Mouse (Mus musculus): ENCODE results near the gene Unc79. TPM values are rescaled to one million over a fixed set of nuclear protein-coding genes. Genes with fewer than 3 reads are reported as not detected.

Gene Unc79
- polyA plus RNA-seq, 1 experiment from 2014 or later: 0.35 TPM

- H3K4me1 ChIP-seq: no peaks in the 10 kb centered on the region
- no peak overlapping the region for H3K27ac ChIP-seq
- H3K36me3 ChIP-seq: no peaks in the 10 kb centered on the region
- H3K27me3 ChIP-seq: no peaks in the 10 kb centered on the region
- 85% methylated on average over 7 of the region's 7 CpGs for WGBS
- H3K4me2 ChIP-seq: no peak overlapping the region
- no peaks in the 10 kb centered on the region for H3K9me3 ChIP-seq
- H3K9ac ChIP-seq: no peak overlapping the region
- no peak overlapping the region for H3K4me3 ChIP-seq
- ATAC-seq (ENCODE audit: insufficient number of reproducible peaks, insufficient read depth, low FRiP score, low TSS enrichment, low read depth): no peak
These were observed 11.6 kb downstream of the Unc79 start for GRCm38 (mm10) chr12:102960051-102960775.

- ATAC-seq (ENCODE audit: insufficient number of reproducible peaks, insufficient read depth, low FRiP score, low TSS enrichment, low read depth): no peak
- 30% methylated on average over 3 of the region's 3 CpGs for WGBS
These were observed 12.4 kb downstream of the Unc79 start for GRCm38 (mm10) chr12:102961066-102961465.

GRCm38 (mm10) chr12:102964486-102964885 is 15.8 kb downstream of the Unc79 start:
- no peak overlapping the region for H3K4me3 ChIP-seq
- 53% methylated on average over 3 of the region's 3 CpGs for WGBS
- no peak for ATAC-seq (ENCODE audit: insufficient number of reproducible peaks, insufficient read depth, low FRiP score, low TSS enrichment, low read depth)
- H3K27me3 ChIP-seq: no peaks in the 10 kb centered on the region
- H3K4me2 ChIP-seq: no peak overlapping the region
- H3K27ac ChIP-seq: no peak overlapping the region
- no peaks in the 10 kb centered on the region for H3K36me3 ChIP-seq
- H3K4me1 ChIP-seq: no peaks in the 10 kb centered on the region
- no peak overlapping the region for H3K9ac ChIP-seq
- H3K9me3 ChIP-seq: no peaks in the 10 kb centered on the region

More at GRCm38 (mm10) chr12:102961066-102961465, 12.4 kb downstream of the Unc79 start:
- no peak overlapping the region for H3K4me2 ChIP-seq
- H3K9me3 ChIP-seq: no peaks in the 10 kb centered on the region
- H3K36me3 ChIP-seq: no peaks in the 10 kb centered on the region
- H3K27me3 ChIP-seq: no peaks in the 10 kb centered on the region
- no peak overlapping the region for H3K9ac ChIP-seq
- H3K4me1 ChIP-seq: no peaks in the 10 kb centered on the region
- no peak overlapping the region for H3K4me3 ChIP-seq
- H3K27ac ChIP-seq: no peak overlapping the region

GRCm38 (mm10) chr12:102980584-102980983 is 31.9 kb downstream of the Unc79 start:
- Histone ChIP-seq H3K9ac (no peak overlapping the region), H3K4me1 (no peaks in the 10 kb centered on the region), H3K9me3 (no peaks in the 10 kb centered on the region), H3K27ac (no peak overlapping the region), H3K36me3 (no peaks in the 10 kb centered on the region), H3K4me3 (no peak overlapping the region), H3K27me3 (no peaks in the 10 kb centered on the region), H3K4me2 (no peak overlapping the region)
- 54% methylated on average over 4 of the region's 4 CpGs for WGBS
- ATAC-seq (ENCODE audit: insufficient number of reproducible peaks, insufficient read depth, low FRiP score, low TSS enrichment, low read depth): no peak

DNA sequence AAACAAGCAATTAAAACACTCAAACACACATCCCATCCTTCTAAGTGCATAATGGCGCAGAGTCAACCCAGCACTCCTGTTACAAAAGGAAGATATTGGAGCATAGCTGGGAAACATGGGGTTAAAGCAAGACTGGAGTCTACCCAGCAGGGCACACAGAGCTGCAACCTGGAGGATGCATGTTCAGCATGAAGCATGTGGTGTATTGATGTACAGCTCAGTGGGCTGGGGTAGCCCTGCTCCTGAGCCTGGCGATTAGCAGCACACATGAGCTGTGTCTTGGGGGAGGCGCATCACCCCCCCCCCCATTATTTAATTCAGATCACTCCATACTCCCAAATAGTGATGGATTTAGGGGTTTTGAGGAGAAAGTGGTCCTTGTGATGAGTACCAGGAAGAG is 32.9 kb downstream of the Unc79 start:
- no peak overlapping the region for H3K9ac ChIP-seq
- H3K9me3 ChIP-seq: no peaks in the 10 kb centered on the region
- H3K36me3 ChIP-seq: no peaks in the 10 kb centered on the region
- no peak overlapping the region for H3K27ac ChIP-seq
- 85% methylated on average over 3 of the region's 3 CpGs for WGBS
- no peak overlapping the region for H3K4me3 ChIP-seq
- no peak for ATAC-seq (ENCODE audit: insufficient number of reproducible peaks, insufficient read depth, low FRiP score, low TSS enrichment, low read depth)
- no peaks in the 10 kb centered on the region for H3K27me3 ChIP-seq
- no peaks in the 10 kb centered on the region for H3K4me1 ChIP-seq
- H3K4me2 ChIP-seq: no peak overlapping the region

- no peak overlapping the region for H3K4me2 ChIP-seq
- H3K36me3 ChIP-seq: no peaks in the 10 kb centered on the region
- no peaks in the 10 kb centered on the region for H3K4me1 ChIP-seq
- H3K9ac ChIP-seq: no peak overlapping the region
- H3K4me3 ChIP-seq: no peak overlapping the region
- H3K27ac ChIP-seq: no peak overlapping the region
- no peaks in the 10 kb centered on the region for H3K9me3 ChIP-seq
- ATAC-seq (ENCODE audit: insufficient number of reproducible peaks, insufficient read depth, low FRiP score, low TSS enrichment, low read depth): no peak
- H3K27me3 ChIP-seq: no peaks in the 10 kb centered on the region
These were observed 36.7 kb downstream of the Unc79 start for GRCm38 (mm10) chr12:102985401-102985800.

DNA sequence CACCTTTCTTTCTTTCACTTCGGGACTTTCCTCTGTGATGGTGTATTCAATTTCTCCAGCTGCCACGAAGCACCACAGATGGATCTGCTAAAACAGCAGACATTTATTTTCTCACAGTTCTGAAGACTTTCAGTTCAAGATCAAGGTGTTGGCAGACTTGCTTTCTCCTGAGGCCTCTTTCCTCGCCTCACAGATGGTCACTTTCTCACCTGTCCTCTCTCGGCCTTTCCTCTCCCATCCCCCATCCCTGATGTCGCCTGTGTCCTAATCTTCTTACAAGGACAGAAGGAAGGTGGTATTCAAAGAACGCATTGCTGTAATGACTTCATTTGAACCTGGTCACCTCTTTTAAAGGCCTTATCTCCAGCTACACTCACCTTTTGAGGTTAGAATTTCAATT is 39.1 kb downstream of the Unc79 start:
- no peak overlapping the region for H3K27ac ChIP-seq
- H3K4me3 ChIP-seq: no peak overlapping the region
- no peaks in the 10 kb centered on the region for H3K9me3 ChIP-seq
- H3K4me2 ChIP-seq: no peak overlapping the region
- H3K9ac ChIP-seq: no peak overlapping the region
- ATAC-seq (ENCODE audit: insufficient number of reproducible peaks, insufficient read depth, low FRiP score, low TSS enrichment, low read depth): no peak
- 76% methylated on average over 6 of the region's 6 CpGs for WGBS
- no peaks in the 10 kb centered on the region for H3K27me3 ChIP-seq
- no peaks in the 10 kb centered on the region for H3K4me1 ChIP-seq
- no peaks in the 10 kb centered on the region for H3K36me3 ChIP-seq

DNA sequence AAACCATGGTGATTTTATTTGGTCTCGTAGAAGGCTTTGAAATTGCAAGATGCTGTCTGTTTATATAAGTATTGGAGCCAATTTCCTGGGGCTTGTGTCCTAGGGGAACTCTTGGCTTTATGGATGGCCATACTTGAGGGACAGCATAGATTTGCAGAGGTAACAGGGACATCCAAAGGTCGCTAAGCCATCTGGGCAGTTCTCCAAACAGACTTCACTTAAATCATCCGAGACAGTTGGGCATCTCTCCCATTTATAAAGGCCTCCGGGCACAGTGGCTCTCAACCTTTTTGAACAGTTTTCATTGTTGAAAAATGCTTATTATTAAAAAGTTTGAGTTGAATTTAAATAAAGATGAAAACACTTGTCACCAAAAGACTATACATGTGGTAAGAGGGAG is 59.8 kb downstream of the Unc79 start:
- Histone ChIP-seq H3K36me3 (no peaks in the 10 kb centered on the region), H3K4me1 (peaks cover 6% of the 10 kb centered on the region; the same call in 1 of the 2 replicates), H3K27me3 (no peaks in the 10 kb centered on the region), H3K9me3 (no peaks in the 10 kb centered on the region), H3K4me3 (no peak overlapping the region), H3K27ac (no peak overlapping the region), H3K9ac (no peak overlapping the region), H3K4me2 (no peak overlapping the region)
- 35% methylated on average over 4 of the region's 4 CpGs for WGBS
- no peak for ATAC-seq (ENCODE audit: insufficient number of reproducible peaks, insufficient read depth, low FRiP score, low TSS enrichment, low read depth)

DNA sequence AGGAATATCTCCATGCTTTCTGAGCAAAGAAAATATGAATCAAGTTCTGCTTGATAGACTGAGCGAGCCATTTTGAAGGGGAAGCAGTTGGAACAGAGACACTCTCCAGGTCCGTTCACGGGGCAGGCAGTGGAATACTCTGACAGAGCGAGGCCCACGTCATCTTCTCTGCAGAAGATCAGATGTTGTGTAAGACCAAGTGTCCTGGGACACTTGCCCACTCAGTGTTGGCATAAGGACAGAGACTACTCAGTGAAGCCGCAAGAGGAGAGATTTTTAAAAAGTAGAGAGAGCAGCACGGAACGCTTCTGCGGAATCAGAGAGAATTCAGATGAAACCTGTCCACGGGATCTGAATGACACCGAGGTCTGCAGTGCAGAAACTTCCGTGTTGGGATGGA is 69.5 kb downstream of the Unc79 start:
- Histone ChIP-seq H3K27ac (no peak overlapping the region), H3K9ac (no peak overlapping the region), H3K36me3 (no peaks in the 10 kb centered on the region), H3K4me3 (no peak overlapping the region), H3K4me1 (no peaks in the 10 kb centered on the region), H3K9me3 (no peaks in the 10 kb centered on the region), H3K27me3 (no peaks in the 10 kb centered on the region), H3K4me2 (no peak overlapping the region)
- no peak for ATAC-seq (ENCODE audit: insufficient number of reproducible peaks, insufficient read depth, low FRiP score, low TSS enrichment, low read depth)
- 92% methylated on average over 12 of the region's 12 CpGs for WGBS

GRCm38 (mm10) chr12:103036692-103037091 is 88.0 kb downstream of the Unc79 start:
- no peak overlapping the region for H3K27ac ChIP-seq
- no peaks in the 10 kb centered on the region for H3K27me3 ChIP-seq
- no peak overlapping the region for H3K4me2 ChIP-seq
- H3K9me3 ChIP-seq: no peaks in the 10 kb centered on the region
- no peaks in the 10 kb centered on the region for H3K36me3 ChIP-seq
- H3K9ac ChIP-seq: no peak overlapping the region
- no peaks in the 10 kb centered on the region for H3K4me1 ChIP-seq
- 82% methylated on average over 5 of the region's 5 CpGs for WGBS
- no peak for ATAC-seq (ENCODE audit: insufficient number of reproducible peaks, insufficient read depth, low FRiP score, low TSS enrichment, low read depth)
- no peak overlapping the region for H3K4me3 ChIP-seq

DNA sequence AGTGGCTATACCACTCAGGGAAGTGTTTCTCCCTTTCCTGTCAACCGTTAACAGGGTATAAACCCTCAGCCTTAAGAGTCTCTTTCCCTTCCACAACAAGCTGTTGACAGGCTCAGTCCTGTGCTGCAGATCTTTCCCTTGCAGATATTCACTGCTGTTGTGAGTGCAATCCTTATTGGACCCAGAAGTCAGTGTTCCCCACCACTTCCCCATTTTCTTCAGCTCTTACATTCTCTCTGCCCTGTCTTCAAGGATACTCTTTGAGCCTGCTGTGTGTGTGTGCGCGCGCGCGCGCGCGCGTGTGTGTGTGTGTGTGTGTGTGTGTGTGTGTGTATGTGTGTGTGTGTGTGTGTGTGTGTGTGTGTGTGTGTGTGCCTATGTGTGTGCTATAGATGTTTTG is 90.7 kb downstream of the Unc79 start:
- Histone ChIP-seq H3K4me3 (no peak overlapping the region), H3K9me3 (no peaks in the 10 kb centered on the region), H3K4me1 (peaks cover 5% of the 10 kb centered on the region), H3K9ac (no peak overlapping the region), H3K4me2 (no peak overlapping the region), H3K36me3 (no peaks in the 10 kb centered on the region), H3K27ac (no peak overlapping the region), H3K27me3 (no peaks in the 10 kb centered on the region)
- ATAC-seq (ENCODE audit: insufficient number of reproducible peaks, insufficient read depth, low FRiP score, low TSS enrichment, low read depth): no peak
- 86% methylated on average over 10 of the region's 10 CpGs for WGBS

DNA sequence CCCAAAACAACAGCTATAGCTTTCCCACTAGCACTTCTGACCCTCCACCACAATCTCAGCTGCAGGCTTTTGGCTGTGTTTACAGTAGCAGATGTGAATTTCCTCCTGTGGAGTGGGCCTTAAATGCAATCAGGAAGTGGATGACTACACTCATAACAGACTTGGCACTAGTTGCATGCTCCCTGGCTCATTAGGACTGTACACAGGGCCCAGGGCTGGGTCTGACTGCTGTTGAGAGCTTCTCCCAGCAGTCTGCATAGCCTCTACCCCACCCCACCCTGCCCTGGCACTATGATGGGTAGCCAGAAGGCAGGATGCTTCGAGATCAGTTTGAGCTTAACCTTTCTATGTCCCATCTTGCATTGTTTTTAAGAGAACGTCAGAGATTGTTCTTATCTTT is 91.5 kb downstream of the Unc79 start:
- H3K4me1 ChIP-seq: peaks cover 9% of the 10 kb centered on the region
- H3K4me3 ChIP-seq: no peak overlapping the region
- no peak overlapping the region for H3K9ac ChIP-seq
- no peaks in the 10 kb centered on the region for H3K9me3 ChIP-seq
- WGBS: 71% methylated on average over 2 of the region's 2 CpGs
- H3K4me2 ChIP-seq: no peak overlapping the region
- H3K27ac ChIP-seq: no peak overlapping the region
- H3K36me3 ChIP-seq: no peaks in the 10 kb centered on the region
- no peak for ATAC-seq (ENCODE audit: insufficient number of reproducible peaks, insufficient read depth, low FRiP score, low TSS enrichment, low read depth)
- no peaks in the 10 kb centered on the region for H3K27me3 ChIP-seq

All from embryonic facial prominence, embryonic 13.5 days (tissue).